Mouse (Mus musculus): ENCODE measurements around the gene Efcab6.

GRCm38 (mm10) chr15:83828011-83828410 lies 237.2 kb downstream of the Efcab6 start:
- TF ChIP-seq CTCF (IDR thresholded peaks at IDR 0.05; ENCODE audit: borderline replicate concordance, insufficient read depth, low read length) (no peak), POLR2A (IDR thresholded peaks at IDR 0.05; ENCODE audit: low read depth, low read length) (no peak)

Data from embryonic fibroblast, embryonic 13.5 days (primary cell).